19 mouse cellular contexts compared by ENCODE assay signal in genomic region chr2:22670415-22670814, GRCm38 (mm10). TPM values are rescaled to one million over a fixed set of nuclear protein-coding genes. Genes with fewer than 3 reads are reported as not detected.
DNase-seq lines count a peak whose midpoint lies in the region; ATAC-seq lines count a peak whose summit lies in the region.
"Had no signal": no experiment of that assay in that cellular context is flagged by ENCODE, and none has a peak within 500 bp of the region (broad histone marks: within the 10 kb centered on the region; RNA-seq: fewer than 3 reads in every experiment).

No protein-coding gene starts in this region.

- H3K4me2 ChIP-seq in midbrain, embryonic 13.5 days (replicated peaks): no peak overlapping the region
- H3K4me2 ChIP-seq: forebrain, embryonic 15.5 days; liver, embryonic 11.5 days; neural tube, embryonic 15.5 days had no signal

- H3K36me3 ChIP-seq in midbrain, embryonic 13.5 days: peaks cover 12% of the 10 kb centered on the region; the same call in 1 of the 2 replicates
- no peaks in the 10 kb centered on the region for H3K36me3 ChIP-seq in midbrain, embryonic 10.5 days
- H3K36me3 ChIP-seq: neural tube, embryonic 15.5 days had no signal

- 86% methylated on average over 2 of the region's 2 CpGs for WGBS in midbrain, embryonic 13.5 days
- 84% methylated on average over 2 of the region's 2 CpGs for WGBS in midbrain, embryonic 10.5 days

- no peak overlapping the region for H3K4me3 ChIP-seq in midbrain, embryonic 13.5 days (replicated peaks)
- no peak overlapping the region for H3K4me3 ChIP-seq in midbrain, embryonic 10.5 days
- H3K4me3 ChIP-seq: forebrain, embryonic 15.5 days; left cerebral cortex, adult 2 months; neural tube, embryonic 15.5 days had no signal

- H3K27me3 ChIP-seq in midbrain, embryonic 13.5 days: no peaks in the 10 kb centered on the region
- H3K27me3 ChIP-seq in midbrain, embryonic 10.5 days (ENCODE audit: low read depth, poor library complexity, severe bottlenecking): no peaks in the 10 kb centered on the region
- H3K27me3 ChIP-seq: forebrain, embryonic 15.5 days; neural tube, embryonic 15.5 days had no signal

- H3K4me1 ChIP-seq in midbrain, embryonic 13.5 days (replicated peaks): no peaks in the 10 kb centered on the region
- no peaks in the 10 kb centered on the region for H3K4me1 ChIP-seq in midbrain, embryonic 10.5 days
- H3K4me1 ChIP-seq: forebrain, embryonic 15.5 days; neural tube, embryonic 15.5 days had no signal

- H3K9me3 ChIP-seq in midbrain, embryonic 13.5 days: no peaks in the 10 kb centered on the region
- no peaks in the 10 kb centered on the region for H3K9me3 ChIP-seq in midbrain, embryonic 10.5 days (replicated peaks)
- H3K9me3 ChIP-seq: forebrain, embryonic 15.5 days; neural tube, embryonic 15.5 days had no signal

- no peak overlapping the region for H3K27ac ChIP-seq in midbrain, embryonic 13.5 days
- H3K27ac ChIP-seq in midbrain, embryonic 10.5 days (replicated peaks): no peak overlapping the region
- H3K27ac ChIP-seq: forebrain, embryonic 15.5 days; left cerebral cortex, adult 2 months; neural tube, embryonic 15.5 days had no signal

- ATAC-seq in midbrain, embryonic 13.5 days: 0 out of 2 replicates have a peak, but pooled peaks have one; percentile 27
- ATAC-seq: activated CD4-positive, CD25-positive, alpha-beta regulatory T cell, adult 4 months; forebrain, embryonic 15.5 days; midbrain, embryonic 16.5 days had no signal

- peak; percentile 7 for DNase-seq in gastrocnemius, postnatal 25 days
- no peak for DNase-seq in gastrocnemius, postnatal 10 days
- no peak for DNase-seq in midbrain, embryonic 10.5 days (ENCODE audit: low spot score)
- peak; percentile 40 for DNase-seq in cerebellum, adult 8-10 months
- peak; percentile 16 for DNase-seq in heart, postnatal 4 days
- no peak for DNase-seq in spleen, postnatal 10 days (ENCODE audit: low spot score in 2 of 2)
- no peak for DNase-seq in kidney, postnatal 25 days
- DNase-seq: kidney, adult 8-10 months; thymus, adult 2 months had no signal

- H3K9ac ChIP-seq in midbrain, embryonic 13.5 days (replicated peaks): no peak overlapping the region
- H3K9ac ChIP-seq: forebrain, embryonic 15.5 days; neural tube, embryonic 15.5 days had no signal

RNA-seq across cellular contexts. Expression of gene Gad2, which starts 48.4 kb away (rescaled TPM):
- total RNA-seq in gastrocnemius, postnatal 25 days (2021): not detected
- under 1 TPM; 0.07 to 0.18 TPM for total RNA-seq in gastrocnemius, postnatal 10 days (2021)
- polyA plus RNA-seq in midbrain, embryonic 13.5 days (2015; fragmentation: Nextera tagmentation; extraction: Ambion mirVana): 84.0 and 90.6 TPM in 2 replicates
- 4.0 and 13.4 TPM in 2 replicates for polyA plus RNA-seq in midbrain, embryonic 10.5 days (2016; fragmentation: Nextera tagmentation; extraction: Ambion mirVana)
- not detected for total RNA-seq in heart, postnatal 4 days (2021)
- total RNA-seq: common myeloid progenitor, adult 5-6 weeks; heart, postnatal 36 days had no signal
- polyA plus RNA-seq: activated CD4-positive, CD25-positive, alpha-beta regulatory T cell, adult 4 months; liver, embryonic 11.5 days; lung, postnatal 0 days; thymus, adult 2 months had no signal

Comparison
In these comparisons a context has a peak if more than half of its experiments do, and no peak if none do; other contexts are left out.
1. DNase-seq: peak in gastrocnemius, postnatal 25 days (single experiment), cerebellum, adult 8-10 months (single experiment) and heart, postnatal 4 days (single experiment); none in gastrocnemius, postnatal 10 days (single experiment), midbrain, embryonic 10.5 days (single experiment), spleen, postnatal 10 days (0 of 2) and kidney, postnatal 25 days (0 of 2).